Mouse (Mus musculus) neural tube, embryonic 12.5 days (tissue): ENCODE data around the gene Sdr9c7. TPM values are rescaled to one million over a fixed set of nuclear protein-coding genes. Genes with fewer than 3 reads are reported as not detected.

Experiments
- ATAC-seq: fragments of 200-750 bp; cut with Nextera tagmentation; 2 replicates; pipeline ENCODE4 v1.8.0; 2017; ENCODE audit warnings: low read depth, mild to moderate bottlenecking, moderate TSS enrichment, moderate library complexity; ENCODE audit not compliant: low FRiP score
- H3K27ac ChIP-seq: fragments of 300-500 bp; sonication (generic); 2 replicates; pipeline ENCODE4 v1.5.1; 2016
- H3K27me3 ChIP-seq: fragments of 300-500 bp; sonication (generic); replicated peaks from 2 replicates; pipeline ENCODE4 v1.6.1; 2016; ENCODE audit warnings: mild to moderate bottlenecking
- H3K36me3 ChIP-seq: fragments of 300-500 bp; sonication (generic); 2 replicates; pipeline ENCODE4 v1.6.1; 2016; ENCODE audit warnings: mild to moderate bottlenecking
- H3K4me1 ChIP-seq: fragments of 300-500 bp; sonication (generic); 2 replicates; pipeline ENCODE4 v1.6.1; 2016
- H3K4me2 ChIP-seq: fragments of 300-500 bp; sonication (generic); replicated peaks from 2 replicates; pipeline ENCODE4 v1.6.1; 2016; ENCODE audit warnings: mild to moderate bottlenecking
- H3K4me3 ChIP-seq: fragments of 300-500 bp; sonication (generic); 2 replicates; pipeline ENCODE4 v1.5.1; 2016
- H3K9ac ChIP-seq: fragments of 300-500 bp; sonication (generic); 2 replicates; pipeline ENCODE4 v1.6.1; 2016; ENCODE audit warnings: mild to moderate bottlenecking
- H3K9me3 ChIP-seq: fragments of 300-500 bp; sonication (generic); 2 replicates; pipeline ENCODE4 v1.6.1; 2016; ENCODE audit warnings: mild to moderate bottlenecking
- WGBS: fragments of 180-500 bp; shearing (Covaris S2); methylation state at CpG from one replicate; pipeline ENCODE4 v1.1.7; 2016; 5-methylcytosine and 5-hydroxymethylcytosine counted together
- polyA plus RNA-seq: library from polyadenylated mRNA; unstranded; fragments of >200 nt; fragmentation: Nextera tagmentation; extraction: Ambion mirVana; gene quantifications from 2 replicates; pipeline ENCODE4 v1.2.1, GENCODE M21; 2016

Sdr9c7 gene
- polyA plus RNA-seq = not detected in 2 replicates

- WGBS = 86% methylated on average over 2 of the region's 2 CpGs
- Histone ChIP-seq H3K27ac (no peak within 1 kb of the TSS), H3K4me3 (no peak within 1 kb of the TSS), H3K27me3 (no peaks in the 10 kb centered on the region), H3K9ac (no peak within 1 kb of the TSS), H3K9me3 (no peaks in the 10 kb centered on the region), H3K36me3 (no peaks in the 10 kb centered on the region), H3K4me1 (no peaks in the 10 kb centered on the region), H3K4me2 (no peak within 1 kb of the TSS)
- no peak for ATAC-seq
Observed at GRCm38 (mm10) chr10:127898218-127898617, at the start of gene Sdr9c7. Gene Sdr9c7, plus strand, starts transcription at chr10:127898518.

- no peak for ATAC-seq
- Histone ChIP-seq H3K4me1 (no peaks in the 10 kb centered on the region), H3K27me3 (no peaks in the 10 kb centered on the region), H3K27ac (no peak within 1 kb of the TSS), H3K36me3 (no peaks in the 10 kb centered on the region), H3K4me3 (no peak within 1 kb of the TSS), H3K9me3 (no peaks in the 10 kb centered on the region), H3K9ac (no peak within 1 kb of the TSS), H3K4me2 (no peak within 1 kb of the TSS)
- WGBS = 94% methylated on average over 1 of the region's 1 CpGs
Observed at GRCm38 (mm10) chr10:127849628-127850027, 48.7 kb upstream of the Sdr9c7 start, which contains the start of gene Rdh19. Gene Rdh19, plus strand, starts transcription at chr10:127849928.

GRCm38 (mm10) chr10:127856376-127856775 is 41.9 kb upstream of the Sdr9c7 start:
- H3K4me3 ChIP-seq = no peak overlapping the region
- H3K9ac ChIP-seq = no peak overlapping the region
- H3K36me3 ChIP-seq = no peaks in the 10 kb centered on the region
- no peaks in the 10 kb centered on the region for H3K27me3 ChIP-seq
- H3K4me1 ChIP-seq = no peaks in the 10 kb centered on the region
- no peaks in the 10 kb centered on the region for H3K9me3 ChIP-seq
- H3K4me2 ChIP-seq = no peak overlapping the region
- H3K27ac ChIP-seq = no peak overlapping the region
- no peak for ATAC-seq

- Histone ChIP-seq H3K9me3 (no peaks in the 10 kb centered on the region), H3K36me3 (no peaks in the 10 kb centered on the region), H3K4me1 (no peaks in the 10 kb centered on the region), H3K27me3 (no peaks in the 10 kb centered on the region), H3K27ac (no peak overlapping the region), H3K4me2 (no peak overlapping the region), H3K9ac (no peak overlapping the region), H3K4me3 (no peak overlapping the region)
- no peak for ATAC-seq
Observed at GRCm38 (mm10) chr10:127864931-127865330, 33.4 kb upstream of the Sdr9c7 start.

GRCm38 (mm10) chr10:127866232-127866631 is 32.1 kb upstream of the Sdr9c7 start, which contains the start of gene Rdh16f2:
Gene Rdh16f2, plus strand, starts transcription at chr10:127866474.
- Histone ChIP-seq H3K4me2 (no peak within 1 kb of the TSS), H3K9me3 (peaks cover 3% of the 10 kb centered on the region; the same call in 1 of the 2 replicates), H3K4me3 (no peak within 1 kb of the TSS), H3K36me3 (no peaks in the 10 kb centered on the region), H3K27ac (no peak within 1 kb of the TSS), H3K4me1 (no peaks in the 10 kb centered on the region), H3K9ac (no peak within 1 kb of the TSS), H3K27me3 (no peaks in the 10 kb centered on the region)
- WGBS = 82% methylated on average over 3 of the region's 3 CpGs
- ATAC-seq = no peak

GRCm38 (mm10) chr10:127872484-127872883 is 25.8 kb upstream of the Sdr9c7 start:
- WGBS = 77% methylated on average over 4 of the region's 4 CpGs

GRCm38 (mm10) chr10:127877681-127878080 is 20.6 kb upstream of the Sdr9c7 start:
- Histone ChIP-seq H3K27me3 (no peaks in the 10 kb centered on the region), H3K9me3 (no peaks in the 10 kb centered on the region), H3K9ac (no peak overlapping the region), H3K36me3 (no peaks in the 10 kb centered on the region), H3K27ac (no peak overlapping the region), H3K4me3 (no peak overlapping the region), H3K4me2 (no peak overlapping the region), H3K4me1 (no peaks in the 10 kb centered on the region)
- ATAC-seq = no peak
- WGBS = 58% methylated on average over 2 of the region's 2 CpGs

More at GRCm38 (mm10) chr10:127872484-127872883, 25.8 kb upstream of the Sdr9c7 start:
- H3K4me1 ChIP-seq = no peaks in the 10 kb centered on the region
- H3K9ac ChIP-seq = no peak overlapping the region
- H3K9me3 ChIP-seq = peaks cover 5% of the 10 kb centered on the region; the same call in 1 of the 2 replicates
- no peak overlapping the region for H3K4me2 ChIP-seq
- no peak overlapping the region for H3K4me3 ChIP-seq
- H3K27ac ChIP-seq = no peak overlapping the region
- ATAC-seq = no peak
- no peaks in the 10 kb centered on the region for H3K27me3 ChIP-seq
- no peaks in the 10 kb centered on the region for H3K36me3 ChIP-seq

DNA sequence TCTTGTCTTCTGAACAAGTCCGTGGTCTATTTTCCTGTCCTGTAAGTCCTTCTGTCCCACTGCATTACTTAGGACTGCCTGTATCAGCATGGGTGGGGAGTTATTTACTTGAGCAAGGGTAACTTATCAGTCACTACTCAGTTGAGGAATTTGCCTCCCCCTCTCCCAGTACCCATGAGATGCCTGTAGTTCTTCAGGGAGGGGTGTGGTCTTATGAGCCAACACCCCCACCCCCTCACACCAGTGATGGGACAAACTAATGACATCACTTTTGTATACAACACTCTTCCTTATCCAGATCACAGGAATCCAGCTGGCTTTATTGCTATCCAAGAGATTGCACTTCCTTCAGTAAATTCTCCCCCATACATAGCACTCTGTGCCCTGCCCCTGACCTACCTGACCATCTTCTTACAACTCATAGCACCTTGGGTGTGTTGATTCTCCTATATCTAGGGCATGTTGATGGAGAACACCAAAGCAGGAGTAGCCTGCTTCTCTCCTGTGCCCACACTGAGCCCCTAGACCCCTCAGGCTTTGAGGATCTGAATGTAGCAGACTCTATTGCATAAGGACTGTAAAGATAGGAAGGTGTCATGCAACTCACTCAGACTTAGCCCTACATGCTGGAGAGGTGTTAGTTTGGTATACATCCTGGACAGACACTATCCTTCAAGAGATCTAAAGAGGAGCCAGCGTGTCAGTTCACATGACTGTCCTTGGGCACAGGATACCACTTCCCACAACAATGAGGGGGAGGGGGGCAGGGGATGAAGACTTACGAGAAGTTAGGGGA is 19.9 kb upstream of the Sdr9c7 start:
- H3K9me3 ChIP-seq = no peaks in the 10 kb centered on the region
- no peaks in the 10 kb centered on the region for H3K27me3 ChIP-seq
- 76% methylated on average over 3 of the region's 3 CpGs for WGBS
- no peak overlapping the region for H3K4me2 ChIP-seq
- H3K27ac ChIP-seq = no peak overlapping the region
- no peak overlapping the region for H3K9ac ChIP-seq
- ATAC-seq = no peak
- H3K4me3 ChIP-seq = no peak overlapping the region
- no peaks in the 10 kb centered on the region for H3K4me1 ChIP-seq
- H3K36me3 ChIP-seq = no peaks in the 10 kb centered on the region

DNA sequence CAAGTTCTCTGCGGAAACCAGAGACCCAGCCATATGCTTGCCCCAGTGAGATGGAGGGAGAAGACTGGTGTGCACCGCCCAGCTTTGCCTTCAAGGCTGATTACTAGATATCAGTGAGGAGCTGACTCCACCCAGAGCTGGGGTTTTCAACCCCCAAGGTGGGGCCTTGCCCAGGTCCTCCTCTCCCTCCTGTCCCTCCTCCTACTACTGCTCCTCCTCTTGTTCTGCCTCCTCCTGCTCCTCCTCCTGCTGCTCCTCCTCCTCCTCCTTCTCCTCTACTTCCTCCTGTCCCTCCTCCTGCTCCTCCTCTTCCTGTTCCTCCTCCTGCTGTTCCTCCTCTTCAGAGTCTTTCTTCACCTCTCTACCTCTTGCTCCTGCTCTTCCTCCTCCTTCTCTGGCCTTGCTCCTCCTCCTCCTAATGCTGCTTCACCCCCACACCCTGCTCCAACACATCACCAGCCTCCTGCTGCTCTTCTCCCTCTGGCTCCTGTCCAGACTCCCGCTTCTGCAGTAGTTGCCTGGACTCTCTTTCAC is 19.1 kb upstream of the Sdr9c7 start:
- Histone ChIP-seq H3K27me3 (no peaks in the 10 kb centered on the region), H3K36me3 (no peaks in the 10 kb centered on the region), H3K9ac (no peak overlapping the region), H3K27ac (no peak overlapping the region), H3K4me2 (no peak overlapping the region), H3K9me3 (no peaks in the 10 kb centered on the region), H3K4me1 (no peaks in the 10 kb centered on the region), H3K4me3 (no peak overlapping the region)
- 89% methylated on average over 3 of the region's 3 CpGs for WGBS
- no peak for ATAC-seq

DNA sequence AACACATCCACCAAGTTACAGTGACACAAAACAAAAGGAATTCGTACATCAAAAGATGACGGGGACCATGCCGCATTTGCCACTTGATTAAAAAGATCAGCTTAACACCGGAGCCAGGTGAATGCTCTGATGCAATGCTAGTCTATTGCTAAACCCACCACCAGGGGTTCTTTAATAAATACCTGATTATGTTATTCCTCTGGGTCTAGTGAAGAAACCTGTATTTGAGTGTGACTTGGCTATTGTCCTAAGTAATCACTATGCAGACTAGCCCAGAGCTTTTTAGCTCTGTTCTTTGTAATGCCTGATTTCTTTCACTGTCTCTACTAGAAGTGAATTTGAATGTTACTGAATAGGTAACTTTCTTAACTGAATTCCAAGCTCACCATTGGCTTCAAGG is 17.3 kb upstream of the Sdr9c7 start:
- no peak overlapping the region for H3K4me2 ChIP-seq
- no peaks in the 10 kb centered on the region for H3K27me3 ChIP-seq
- H3K4me3 ChIP-seq = no peak overlapping the region
- no peaks in the 10 kb centered on the region for H3K4me1 ChIP-seq
- no peak for ATAC-seq
- no peaks in the 10 kb centered on the region for H3K36me3 ChIP-seq
- no peak overlapping the region for H3K9ac ChIP-seq
- no peaks in the 10 kb centered on the region for H3K9me3 ChIP-seq
- 86% methylated on average over 4 of the region's 4 CpGs for WGBS
- no peak overlapping the region for H3K27ac ChIP-seq

- no peak for ATAC-seq
- Histone ChIP-seq H3K27me3 (no peaks in the 10 kb centered on the region), H3K4me3 (no peak overlapping the region), H3K9ac (no peak overlapping the region), H3K27ac (no peak overlapping the region), H3K9me3 (no peaks in the 10 kb centered on the region), H3K36me3 (no peaks in the 10 kb centered on the region), H3K4me2 (no peak overlapping the region), H3K4me1 (no peaks in the 10 kb centered on the region)
- 66% methylated on average over 1 of the region's 1 CpGs for WGBS
Observed at GRCm38 (mm10) chr10:127886551-127886950, 11.8 kb upstream of the Sdr9c7 start.

- Histone ChIP-seq H3K27me3 (no peaks in the 10 kb centered on the region), H3K9me3 (no peaks in the 10 kb centered on the region)
Observed at GRCm38 (mm10) chr10:127886971-127887370, 11.3 kb upstream of the Sdr9c7 start.

GRCm38 (mm10) chr10:127888605-127889004 is 9.7 kb upstream of the Sdr9c7 start, which contains the start of gene Rdh7:
Gene Rdh7, minus strand, starts transcription at chr10:127888817.
- no peaks in the 10 kb centered on the region for H3K4me1 ChIP-seq
- no peaks in the 10 kb centered on the region for H3K9me3 ChIP-seq
- H3K4me3 ChIP-seq = no peak within 1 kb of the TSS
- H3K27ac ChIP-seq = no peak within 1 kb of the TSS
- no peaks in the 10 kb centered on the region for H3K27me3 ChIP-seq
- no peak within 1 kb of the TSS for H3K4me2 ChIP-seq
- no peaks in the 10 kb centered on the region for H3K36me3 ChIP-seq
- ATAC-seq = no peak
- no peak within 1 kb of the TSS for H3K9ac ChIP-seq

More at GRCm38 (mm10) chr10:127886971-127887370, 11.3 kb upstream of the Sdr9c7 start:
- 81% methylated on average over 4 of the region's 4 CpGs for WGBS
- Histone ChIP-seq H3K36me3 (no peaks in the 10 kb centered on the region), H3K4me3 (no peak overlapping the region), H3K27ac (no peak overlapping the region), H3K9ac (no peak overlapping the region), H3K4me2 (no peak overlapping the region), H3K4me1 (no peaks in the 10 kb centered on the region)
- ATAC-seq = no peak
